Mouse (Mus musculus): ENCODE data around the gene Pole. TPM values are rescaled to one million over a fixed set of nuclear protein-coding genes. Genes with fewer than 3 reads are reported as not detected.

The Pole gene
- total RNA-seq, 2 experiments from 2014 or later: 2.1 to 2.3 TPM

GRCm38 (mm10) chr5:110386371-110387330 lies 100.5 kb downstream of the Pole start:
- peak; percentile 55 to 70 for DNase-seq (ENCODE audit: low spot score in 2 of 2)
- Histone ChIP-seq H3K27ac (peak overlapping the region; percentile 64), H3K4me3 (peak overlapping the region; percentile 68)
- no peak for TF ChIP-seq CTCF (conservative IDR thresholded peaks at IDR 0.05)

Other genes with a start within 250 kb of the Pole start
- gene Gm17655, start 213.8 kb upstream of the Pole start, total RNA-seq (2021): 10 to 100 TPM in 1 of 2 experiments, 1 to 10 TPM in 1; 8.7 to 12.1 TPM
- under 1 TPM; 0.52 to 0.64 TPM for gene Gm35315, start 191.9 kb upstream of the Pole start, total RNA-seq (2021)
- 1 to 10 TPM; 4.4 to 4.9 TPM for gene Plcxd1, start 186.3 kb upstream of the Pole start, total RNA-seq (2021)
- gene Gtpbp6, start 178.1 kb upstream of the Pole start, total RNA-seq (2021): 10 to 100 TPM; 77.3 to 85.6 TPM
- 10 to 100 TPM; 16.1 to 16.5 TPM for gene Zfp605, start 176.2 kb upstream of the Pole start, total RNA-seq (2021)
- gene Chfr, start 150.5 kb upstream of the Pole start, total RNA-seq (2021): 10 to 100 TPM; 47.1 to 58.1 TPM
- gene Golga3, start 109.6 kb upstream of the Pole start, total RNA-seq (2021): 10 to 100 TPM; 46.0 to 48.2 TPM
- gene Ankle2, start 55.3 kb upstream of the Pole start, total RNA-seq (2021): 10 to 100 TPM; 34.7 to 41.3 TPM
- gene Pgam5, start 16.4 kb upstream of the Pole start, total RNA-seq (2021): 10 to 100 TPM; 57.5 to 66.8 TPM
- gene Pxmp2, start 120 bp upstream of the Pole start, total RNA-seq (2021): 10 to 100 TPM; 10.5 to 13.5 TPM
- gene P2rx2, start 56.9 kb downstream of the Pole start, total RNA-seq (2021): not detected
- not detected for gene Lrcol1, start 58.4 kb downstream of the Pole start, total RNA-seq (2021)
- gene Fbrsl1, start 162.2 kb downstream of the Pole start, total RNA-seq (2021): 10 to 100 TPM; 79.9 to 94.0 TPM